Mouse (Mus musculus) ES-E14 (cell line): ENCODE data around the gene Tssk2.

Experiments
- CHD2 ChIP-seq: IDR thresholded peaks from 2 replicates; pipeline ENCODE4 v1.6.1; 2014; ENCODE audit warnings: mild to moderate bottlenecking, low read depth, low read length, inconsistent platforms
- MAFK ChIP-seq: IDR thresholded peaks from 2 replicates; pipeline ENCODE4 v1.6.1; 2014; ENCODE audit warnings: mild to moderate bottlenecking, low read depth, low read length, inconsistent platforms; ENCODE audit not compliant: insufficient read depth
- ZNF384 ChIP-seq: IDR thresholded peaks from 2 replicates; pipeline ENCODE4 v1.6.1; 2012; ENCODE audit warnings: low read depth, low read length, inconsistent platforms

DNA sequence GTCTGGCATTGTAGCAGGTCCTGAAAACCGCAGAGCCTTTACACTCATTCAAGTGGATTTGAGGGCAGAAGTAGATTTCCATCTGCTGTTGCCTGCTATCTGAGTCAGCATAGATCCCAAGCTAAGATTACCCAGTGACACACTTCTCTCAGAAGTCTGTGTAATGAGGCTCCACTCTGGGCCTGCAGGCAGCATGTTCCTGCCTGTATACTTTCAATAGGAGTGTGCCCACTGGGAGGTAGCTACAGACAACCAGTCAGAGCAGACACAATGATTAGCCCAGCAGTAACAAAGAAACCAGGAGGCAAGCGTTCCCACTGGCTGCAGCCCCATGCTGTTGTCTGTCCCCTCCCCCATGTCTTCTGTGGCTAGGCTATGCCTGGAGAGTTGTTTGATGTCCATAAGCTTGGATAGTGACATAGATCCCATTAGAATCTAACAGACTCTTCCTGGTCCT lies 51.0 kb downstream of the Tssk2 start:
- TF ChIP-seq CHD2 (no peak), ZNF384 (no peak), MAFK (no peak)
